Mouse (Mus musculus) embryo, embryonic 9.5 days (tissue): Measurements from ENCODE around the gene Traf3.
A peak's percentile ranks its signal among the peaks of the same experiment; 100 is the strongest.

ENCODE experiments used
- DNase-seq: peaks from one replicate; pipeline ENCODE4 v3.0.0-alpha.2; 2017; ENCODE audit errors: extremely low spot score

Gene Traf3

GRCm38 (mm10) chr12:111203076-111203475 lies 36.9 kb downstream of the Traf3 start:
- no peak for DNase-seq

GRCm38 (mm10) chr12:111203945-111204344 lies 37.8 kb downstream of the Traf3 start:
- DNase-seq: no peak

GRCm38 (mm10) chr12:111207641-111208040 lies 41.5 kb downstream of the Traf3 start:
- DNase-seq: no peak

GRCm38 (mm10) chr12:111211729-111212128 lies 45.6 kb downstream of the Traf3 start:
- no peak for DNase-seq

DNA sequence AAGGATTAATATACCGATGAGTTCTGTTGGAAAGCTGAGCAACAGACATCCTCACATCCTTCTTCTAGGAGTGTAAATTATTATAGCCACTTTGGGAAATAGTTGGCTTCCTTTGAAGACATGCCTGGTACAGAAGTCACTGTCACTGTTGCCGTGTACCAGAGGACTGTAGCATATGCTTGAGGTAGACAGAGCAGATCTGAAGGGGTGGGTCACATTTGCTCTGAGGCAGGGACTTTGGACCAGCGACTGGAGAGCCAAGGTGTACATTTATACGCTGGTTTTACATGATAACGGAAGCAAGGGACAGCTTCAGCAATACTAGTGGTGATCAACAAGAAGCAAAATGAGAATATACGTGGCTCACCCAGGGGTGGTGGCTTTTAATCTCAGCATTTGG lies 52.7 kb downstream of the Traf3 start:
- DNase-seq: no peak

DNA sequence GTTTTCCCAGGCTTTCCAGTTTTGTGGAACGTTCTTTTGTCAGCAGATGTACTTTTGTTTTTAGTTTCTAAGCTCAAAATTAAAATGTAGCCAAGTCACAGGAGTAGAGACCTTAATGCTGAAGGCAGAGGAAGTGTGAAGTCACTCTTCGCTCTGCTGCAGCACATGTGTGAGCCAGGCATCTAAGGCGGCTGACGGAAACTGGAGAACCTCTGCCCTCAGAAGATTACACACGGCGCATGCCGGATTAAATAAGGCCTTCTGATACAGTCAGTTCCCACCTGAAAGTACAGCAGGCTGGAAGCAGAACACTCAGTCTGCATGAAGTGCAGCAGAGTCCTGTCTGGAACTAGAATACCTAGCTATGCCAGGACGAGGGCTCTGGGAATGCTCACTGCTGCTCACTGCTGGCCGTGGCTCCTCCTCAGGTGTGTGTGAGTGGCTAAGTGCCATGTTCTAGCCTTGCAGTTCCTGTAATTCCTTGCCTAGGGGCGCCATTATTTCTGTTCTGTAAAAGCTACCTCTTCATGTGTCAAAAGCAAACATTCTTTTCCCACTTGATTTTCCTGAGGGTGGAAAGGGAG lies 59.1 kb downstream of the Traf3 start:
- DNase-seq: no peak

DNA sequence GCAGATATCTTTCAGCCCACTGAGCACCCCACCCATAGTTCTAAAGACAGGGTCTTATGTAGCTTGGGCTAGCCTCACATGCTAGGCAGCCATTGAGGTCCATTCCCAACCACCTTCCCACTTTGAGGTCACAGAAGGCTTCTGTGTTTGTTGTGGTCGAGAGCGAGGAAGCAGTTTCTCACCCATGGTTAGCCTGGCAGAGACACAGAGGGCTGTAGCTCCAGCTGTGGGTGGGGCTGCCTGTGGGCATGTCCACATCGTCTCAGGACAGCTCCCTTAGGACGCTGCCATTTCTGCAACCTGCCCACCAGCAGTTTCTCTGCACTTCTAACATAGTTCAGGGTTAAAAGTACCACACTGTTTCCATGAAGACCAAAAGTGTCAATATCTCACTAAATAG lies 61.2 kb downstream of the Traf3 start:
- DNase-seq: no peak

DNA sequence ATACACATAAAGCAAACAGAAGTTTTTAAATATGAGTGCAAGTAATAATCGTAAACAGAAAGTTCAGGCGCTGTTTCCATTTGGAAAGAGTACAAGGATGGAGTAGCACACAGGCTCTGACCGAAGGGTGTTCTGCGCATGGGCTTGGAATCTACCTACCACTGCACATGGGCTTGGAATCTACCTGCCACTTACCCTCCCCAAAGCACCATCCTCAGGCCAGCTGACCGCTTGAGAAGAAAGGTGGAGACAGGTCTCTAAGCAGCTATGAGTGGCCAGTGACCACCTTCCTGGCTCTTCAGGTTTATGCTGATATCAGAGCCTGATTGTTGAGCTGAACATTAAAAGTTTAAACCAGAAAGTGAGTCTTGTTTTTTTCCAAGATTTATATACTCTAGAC lies 62.3 kb downstream of the Traf3 start:
- DNase-seq: no peak

GRCm38 (mm10) chr12:111230793-111231192 lies 64.6 kb downstream of the Traf3 start:
- DNase-seq: no peak

DNA sequence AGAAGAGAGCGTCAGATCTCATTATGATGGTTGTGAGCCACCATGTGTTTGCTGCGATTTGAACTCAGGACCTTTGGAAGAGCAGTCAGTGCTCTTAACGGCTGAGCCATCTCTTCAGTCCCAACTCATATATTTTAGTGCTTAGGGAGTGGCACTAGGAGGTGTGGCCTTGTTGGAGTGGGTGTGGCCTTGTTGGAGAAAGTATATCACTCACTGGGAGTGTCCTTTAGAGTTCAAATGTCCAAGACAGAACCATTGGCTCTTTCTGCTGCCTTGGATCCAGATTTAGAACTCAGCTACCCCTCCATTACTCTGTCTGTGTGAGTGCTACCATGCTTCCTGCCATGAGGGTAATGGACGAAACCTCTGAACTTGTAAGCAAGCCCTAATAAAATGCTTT lies 67.6 kb downstream of the Traf3 start:
- DNase-seq: no peak

DNA sequence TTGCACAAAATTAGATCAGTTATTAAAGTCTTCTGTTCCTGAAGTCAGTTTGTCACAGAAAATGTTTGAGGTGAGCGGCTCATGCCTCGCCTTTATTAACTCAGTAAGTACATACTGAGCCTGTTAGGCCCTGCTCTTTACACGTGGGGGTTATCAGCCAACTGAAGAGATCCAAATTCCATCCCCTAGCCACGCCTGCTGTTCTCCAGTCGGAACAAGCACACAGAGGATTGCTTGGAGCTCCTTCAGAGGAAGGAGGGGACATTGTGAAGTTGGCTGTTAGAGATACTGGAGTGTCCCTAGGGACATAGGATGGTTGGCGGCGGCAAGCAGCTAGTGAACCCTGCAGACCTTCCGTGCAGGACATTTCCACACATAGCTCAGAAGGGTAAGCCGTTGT lies 68.2 kb downstream of the Traf3 start:
- DNase-seq: no peak

DNA sequence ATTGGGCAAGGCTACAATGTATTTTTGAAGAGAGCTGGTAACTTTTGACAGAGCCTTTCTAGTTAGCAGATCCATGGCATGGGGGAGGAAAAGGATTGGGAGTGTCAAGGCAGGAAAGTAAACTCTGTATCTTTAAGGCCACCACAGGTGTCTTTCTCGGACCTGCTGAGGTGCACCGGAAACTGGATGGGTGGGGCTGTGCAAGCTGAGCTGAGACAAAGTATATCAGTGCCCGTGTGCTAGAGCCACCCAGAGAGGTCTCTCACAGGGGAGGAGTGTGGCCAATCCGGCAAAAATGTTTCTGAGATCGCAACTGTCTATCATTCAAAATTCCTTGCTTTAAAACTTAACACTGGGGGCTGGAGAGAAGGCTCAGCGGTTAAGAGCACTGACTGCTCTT lies 69.5 kb downstream of the Traf3 start:
- DNase-seq: no peak

DNA sequence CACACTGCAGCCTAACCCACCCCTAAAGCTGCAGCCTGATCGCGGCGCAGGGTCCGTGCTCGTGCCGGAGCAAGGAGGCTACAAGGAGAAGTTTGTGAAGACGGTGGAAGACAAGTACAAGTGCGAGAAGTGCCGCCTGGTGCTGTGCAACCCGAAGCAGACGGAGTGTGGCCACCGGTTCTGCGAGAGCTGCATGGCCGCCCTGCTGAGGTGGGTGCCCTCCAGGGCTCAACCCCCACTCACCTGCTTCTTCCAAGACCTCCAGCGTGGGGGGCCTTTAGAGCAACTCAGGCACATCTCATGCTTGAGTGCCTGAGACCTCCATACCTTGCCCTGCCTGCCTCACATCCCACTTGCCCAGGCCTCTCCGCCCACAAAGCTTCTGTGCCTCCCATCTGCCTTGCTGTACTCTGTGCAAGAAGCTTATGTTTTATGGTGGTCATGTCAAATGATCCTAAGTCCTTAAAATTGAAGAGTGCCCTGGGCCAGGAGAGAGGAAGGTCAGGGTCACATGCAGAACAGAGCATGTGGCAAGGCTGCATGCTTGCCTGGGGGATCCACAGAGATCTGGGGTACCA lies 71.5 kb downstream of the Traf3 start:
- no peak for DNase-seq

DNA sequence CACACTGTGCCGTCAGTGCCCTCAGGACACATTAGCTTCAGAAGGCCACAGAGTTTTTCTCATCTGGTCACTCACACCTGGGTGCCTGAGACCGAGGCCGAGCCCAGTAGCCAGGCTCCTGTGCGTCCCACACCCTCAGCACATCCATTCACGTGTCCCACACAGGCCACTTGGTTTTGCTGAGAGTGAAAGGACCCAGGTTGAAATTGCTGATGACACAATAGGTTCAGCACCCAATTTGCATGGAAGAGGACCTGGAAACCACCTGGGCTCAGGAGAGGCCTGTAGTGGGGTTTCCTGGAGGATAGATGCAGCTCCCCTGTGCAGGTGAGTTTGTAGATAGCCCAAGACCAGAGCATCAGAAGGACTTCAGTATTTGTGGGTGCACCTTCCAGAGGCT lies 72.2 kb downstream of the Traf3 start:
- no peak for DNase-seq

- DNase-seq: peak; percentile 12
These were observed 72.6 kb downstream of the Traf3 start for GRCm38 (mm10) chr12:111238778-111239177.

GRCm38 (mm10) chr12:111239930-111240329 lies 73.8 kb downstream of the Traf3 start:
- DNase-seq: no peak

- no peak for DNase-seq
These were observed 75.7 kb downstream of the Traf3 start for GRCm38 (mm10) chr12:111241916-111242315.

DNA sequence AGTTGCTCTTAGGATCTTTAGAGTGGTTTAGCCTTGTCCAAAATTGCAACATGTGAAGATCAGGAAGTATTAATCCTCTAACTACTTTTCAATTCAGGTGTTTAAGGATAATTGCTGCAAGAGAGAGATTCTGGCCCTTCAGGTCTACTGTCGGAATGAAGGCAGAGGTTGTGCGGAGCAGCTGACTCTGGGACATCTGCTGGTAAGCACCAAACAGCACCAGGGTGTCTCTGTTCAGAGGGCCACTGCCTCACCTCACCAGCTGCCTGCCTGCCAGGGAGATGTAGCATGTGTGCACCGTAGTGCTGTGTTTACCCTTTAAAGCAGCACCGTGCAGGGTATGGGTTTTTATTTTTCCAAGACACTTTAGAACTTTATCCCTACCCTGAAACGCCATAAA lies 76.2 kb downstream of the Traf3 start:
- no peak for DNase-seq

DNA sequence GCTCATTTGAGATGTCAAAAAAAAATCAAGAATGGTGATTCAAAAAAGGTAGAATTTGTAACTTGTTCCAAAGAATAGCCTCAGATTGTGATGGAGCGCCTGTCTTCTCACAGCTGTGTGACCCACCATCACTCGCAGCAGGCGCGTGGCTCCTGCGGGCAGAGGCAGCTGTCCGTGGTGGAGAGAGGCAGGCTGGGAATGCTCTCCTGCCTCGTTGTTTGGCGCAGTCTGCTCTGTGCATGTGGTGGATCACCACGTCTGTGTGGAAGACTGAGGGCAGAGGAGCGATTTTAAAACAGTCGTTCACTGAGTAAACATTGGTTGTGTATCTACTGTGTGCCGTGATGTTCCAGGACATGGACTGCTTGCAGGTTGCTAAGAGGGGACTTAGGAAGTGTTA lies 77.6 kb downstream of the Traf3 start:
- DNase-seq: no peak

DNA sequence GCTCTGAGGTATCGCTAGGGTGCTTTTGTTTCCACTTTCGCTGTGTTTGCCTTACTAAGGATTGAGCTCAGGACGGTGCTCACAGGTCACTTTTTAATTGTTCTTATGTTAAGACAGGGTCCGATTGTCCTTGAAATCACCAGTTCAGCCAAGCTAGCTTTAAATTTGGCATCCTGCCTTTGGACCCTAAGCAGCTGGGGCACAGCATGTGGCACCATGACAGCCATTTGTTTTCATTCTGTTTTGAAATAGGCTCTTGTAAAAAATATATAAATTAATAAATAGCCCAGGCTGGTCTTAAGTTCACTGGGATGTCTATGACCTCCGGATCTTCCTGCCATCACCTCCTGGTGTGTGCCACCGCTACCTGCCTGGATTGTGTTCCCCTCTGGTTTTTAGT lies 78.9 kb downstream of the Traf3 start:
- DNase-seq: no peak

DNA sequence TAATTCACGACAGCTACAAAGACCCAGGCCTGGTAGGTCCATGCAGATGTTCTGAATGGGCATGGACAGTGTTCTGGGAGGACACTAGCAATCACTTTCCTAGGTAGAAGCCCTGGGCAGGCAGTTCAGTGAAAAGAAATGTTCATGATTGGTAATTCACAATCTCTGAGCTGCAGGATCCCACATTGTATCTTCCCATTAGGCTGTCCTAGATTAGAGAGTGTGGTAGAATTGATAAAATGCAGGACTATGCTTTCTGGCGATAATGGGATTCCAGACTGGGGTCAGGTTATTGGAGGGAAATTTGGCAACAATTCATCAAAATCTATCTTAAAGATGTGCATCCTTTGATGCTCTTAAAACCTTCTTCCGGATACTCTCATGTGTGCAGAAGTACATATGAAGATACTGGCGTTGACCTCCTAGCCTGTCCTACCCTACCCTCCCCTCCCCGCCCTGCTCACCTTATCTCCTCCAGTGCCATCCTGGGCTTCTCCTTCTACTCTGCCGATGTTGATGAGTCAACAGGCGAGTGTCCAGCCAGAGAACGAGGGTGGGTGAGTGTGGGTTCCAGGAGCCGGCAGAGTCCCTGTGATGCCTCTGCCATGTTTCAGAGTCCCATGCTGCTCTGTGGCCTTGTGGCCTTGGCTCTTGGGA lies 80.8 kb downstream of the Traf3 start:
- DNase-seq: no peak

GRCm38 (mm10) chr12:111249095-111249494 lies 82.9 kb downstream of the Traf3 start:
- DNase-seq: no peak

GRCm38 (mm10) chr12:111250116-111250515 lies 83.9 kb downstream of the Traf3 start:
- no peak for DNase-seq

- DNase-seq: no peak
These were observed 85.1 kb downstream of the Traf3 start for GRCm38 (mm10) chr12:111251227-111251626.
